Mouse (Mus musculus): ENCODE data around the gene Brinp3. TPM values are rescaled to one million over a fixed set of nuclear protein-coding genes. Genes with fewer than 3 reads are reported as not detected.
A peak's percentile ranks its signal among the peaks of the same experiment; 100 is the strongest.

Brinp3 gene
- polyA plus RNA-seq, 1 experiment: 1.1 TPM

DNA sequence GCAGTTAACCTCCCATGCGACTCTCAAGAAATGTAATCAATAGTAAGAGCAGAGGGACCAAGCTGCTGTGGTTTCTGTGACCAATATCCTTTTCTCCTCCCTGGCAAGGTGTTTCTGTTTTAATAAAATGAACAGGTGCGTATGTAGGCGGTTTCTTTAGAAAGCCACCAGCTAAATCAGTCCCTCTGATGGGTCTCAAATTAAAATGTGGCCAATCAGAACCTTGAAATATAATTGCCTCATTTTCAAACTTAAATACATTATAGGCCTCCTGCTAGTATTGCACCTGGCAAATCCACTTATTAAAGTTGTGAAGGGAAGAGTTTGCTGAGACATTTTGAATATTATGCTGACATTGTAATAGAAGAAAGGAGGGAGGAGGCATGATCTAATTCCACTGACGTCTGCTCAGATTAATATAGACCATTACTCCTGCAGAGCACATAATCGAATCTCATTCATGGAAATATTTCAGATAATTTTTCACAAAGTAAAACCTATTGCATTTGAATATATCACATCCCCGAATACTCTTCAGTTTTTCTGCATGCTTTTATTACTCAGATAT, 305.5 kb downstream of the Brinp3 start:
- no peak overlapping the region for H3K4me3 ChIP-seq (ENCODE audit: insufficient read depth, poor library complexity, severe bottlenecking)
- TF ChIP-seq MAX (IDR thresholded peaks at IDR 0.05) (no peak), CEBPB (IDR thresholded peaks at IDR 0.05; ENCODE audit: low read depth) (no peak), MYOG (IDR thresholded peaks at IDR 0.05; ENCODE audit: control insufficient read depth, extremely low read depth, insufficient read length) (no peak), MYOD1 (IDR thresholded peaks at IDR 0.05; ENCODE audit: control insufficient read depth, insufficient read length, low read depth) (no peak), FOSL1 (IDR thresholded peaks at IDR 0.05; ENCODE audit: insufficient read depth, low read length, poor library complexity, severe bottlenecking) (no peak), USF1 (IDR thresholded peaks at IDR 0.05; ENCODE audit: low read depth) (no peak)
- H3K79me3 ChIP-seq (ENCODE audit: low read depth): no peaks in the 10 kb centered on the region
- H3K36me3 ChIP-seq (ENCODE audit: control insufficient read depth, insufficient read depth): no peaks in the 10 kb centered on the region
- no peaks in the 10 kb centered on the region for H3K27me3 ChIP-seq (ENCODE audit: control insufficient read depth, insufficient read depth, insufficient read length)
- no peaks in the 10 kb centered on the region for H3K79me2 ChIP-seq (ENCODE audit: control insufficient read depth, insufficient read depth)
- H3ac ChIP-seq (ENCODE audit: control insufficient read depth, insufficient read length, low read depth): no peak overlapping the region

DNA sequence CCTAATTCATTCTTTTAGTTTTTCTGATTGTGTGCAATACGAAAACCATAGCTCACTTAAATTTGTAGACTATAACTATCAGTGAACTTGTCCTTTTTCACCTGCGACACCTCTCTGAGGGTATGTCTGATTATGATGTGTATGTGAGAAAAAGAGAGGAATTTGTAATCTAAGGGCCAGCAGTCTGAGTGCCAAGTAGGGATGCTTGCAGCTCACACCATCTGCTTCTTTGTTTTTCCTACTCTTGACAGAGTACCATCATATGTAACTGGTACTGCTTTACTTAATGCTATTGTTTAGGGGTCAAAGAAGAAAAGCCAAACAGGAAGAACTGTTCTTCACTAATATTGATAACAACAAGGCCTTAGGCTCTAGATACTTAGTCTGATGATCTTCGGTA, 307.3 kb downstream of the Brinp3 start:
- TF ChIP-seq CTCF (IDR thresholded peaks at IDR 0.05; ENCODE audit: control insufficient read depth, insufficient read depth, insufficient read length) (no peak), USF1 (IDR thresholded peaks at IDR 0.05; ENCODE audit: low read depth) (no peak), MYOD1 (IDR thresholded peaks at IDR 0.05; ENCODE audit: control insufficient read depth, insufficient read length, low read depth) (no peak), MYOG (IDR thresholded peaks at IDR 0.05; ENCODE audit: control insufficient read depth, extremely low read depth, insufficient read length) (no peak), FOSL1 (IDR thresholded peaks at IDR 0.05; ENCODE audit: insufficient read depth, low read length, poor library complexity, severe bottlenecking) (no peak), CEBPB (IDR thresholded peaks at IDR 0.05; ENCODE audit: low read depth) (no peak), MAX (IDR thresholded peaks at IDR 0.05) (no peak)
- Histone ChIP-seq H3K79me2 (ENCODE audit: control insufficient read depth, insufficient read depth) (no peaks in the 10 kb centered on the region), H3K4me3 (ENCODE audit: insufficient read depth, poor library complexity, severe bottlenecking) (no peak overlapping the region), H3K79me3 (ENCODE audit: low read depth) (no peaks in the 10 kb centered on the region), H3ac (ENCODE audit: control insufficient read depth, insufficient read length, low read depth) (no peak overlapping the region), H3K27me3 (ENCODE audit: control insufficient read depth, insufficient read depth, insufficient read length) (no peaks in the 10 kb centered on the region), H3K36me3 (ENCODE audit: control insufficient read depth, insufficient read depth) (no peaks in the 10 kb centered on the region)

DNA sequence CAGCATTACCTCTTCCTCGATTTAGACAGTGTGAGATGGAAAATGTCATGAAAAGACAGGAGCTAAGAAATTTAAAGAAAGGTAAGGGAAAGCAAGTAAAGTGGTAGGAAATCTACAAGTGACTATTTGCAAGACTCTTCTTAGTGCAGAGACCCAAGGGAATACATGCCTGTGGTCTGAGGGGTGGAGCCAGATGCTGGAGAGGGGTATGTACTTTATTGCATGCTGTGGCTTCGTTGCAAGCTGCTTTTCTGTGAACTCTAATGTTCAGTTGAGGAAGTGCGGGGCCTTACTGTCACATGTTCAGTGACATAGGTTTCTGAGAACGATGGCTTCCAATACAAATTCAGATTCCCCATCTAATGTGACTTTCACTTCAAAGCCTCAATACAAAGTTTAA, 313.2 kb downstream of the Brinp3 start:
- no peak overlapping the region for H3ac ChIP-seq (ENCODE audit: control insufficient read depth, insufficient read length, low read depth)

DNA sequence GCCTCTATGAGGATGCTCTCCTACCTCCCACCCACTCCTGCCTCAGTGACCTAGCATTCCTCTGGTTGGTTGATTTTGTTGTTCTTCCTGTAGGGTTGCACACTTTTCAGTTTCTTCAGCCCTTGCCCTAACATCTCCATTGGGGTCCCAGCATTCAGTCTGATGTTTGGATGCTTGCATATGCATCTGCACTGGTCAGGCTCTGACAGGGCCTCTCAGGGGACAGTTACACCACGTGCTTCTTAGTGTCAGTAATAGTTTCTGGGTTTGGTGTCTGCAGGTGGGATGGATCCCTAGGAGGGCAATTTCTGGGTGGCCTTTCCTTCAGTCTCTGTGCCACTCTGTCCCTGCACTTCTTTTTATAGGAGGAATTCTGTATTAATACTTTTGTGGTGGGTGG, 339.3 kb downstream of the Brinp3 start:
- no peak for TF ChIP-seq MYOG (IDR thresholded peaks at IDR 0.05; ENCODE audit: control insufficient read depth, extremely low read depth, insufficient read length)
- H3K36me3 ChIP-seq (ENCODE audit: control insufficient read depth, insufficient read depth): no peaks in the 10 kb centered on the region
- H3K4me3 ChIP-seq (ENCODE audit: insufficient read depth, poor library complexity, severe bottlenecking): no peak overlapping the region
- no peaks in the 10 kb centered on the region for H3K79me3 ChIP-seq (ENCODE audit: low read depth)
- no peaks in the 10 kb centered on the region for H3K27me3 ChIP-seq (ENCODE audit: control insufficient read depth, insufficient read depth, insufficient read length)
- no peaks in the 10 kb centered on the region for H3K79me2 ChIP-seq (ENCODE audit: control insufficient read depth, insufficient read depth)
- no peak overlapping the region for H3ac ChIP-seq (ENCODE audit: control insufficient read depth, insufficient read length, low read depth)

More for the DNA sequence above, 313.2 kb downstream of the Brinp3 start:
- Histone ChIP-seq H3K27me3 (ENCODE audit: control insufficient read depth, insufficient read depth, insufficient read length) (no peaks in the 10 kb centered on the region), H3K36me3 (ENCODE audit: control insufficient read depth, insufficient read depth) (no peaks in the 10 kb centered on the region), H3K79me3 (ENCODE audit: low read depth) (no peaks in the 10 kb centered on the region), H3K4me3 (ENCODE audit: insufficient read depth, poor library complexity, severe bottlenecking) (no peak overlapping the region), H3K79me2 (ENCODE audit: control insufficient read depth, insufficient read depth) (no peaks in the 10 kb centered on the region)
- TF ChIP-seq FOSL1 (IDR thresholded peaks at IDR 0.05; ENCODE audit: insufficient read depth, low read length, poor library complexity, severe bottlenecking) (no peak), USF1 (IDR thresholded peaks at IDR 0.05; ENCODE audit: low read depth) (peak; percentile 24), MAX (IDR thresholded peaks at IDR 0.05) (no peak), MYOG (IDR thresholded peaks at IDR 0.05; ENCODE audit: control insufficient read depth, extremely low read depth, insufficient read length) (no peak)

DNA sequence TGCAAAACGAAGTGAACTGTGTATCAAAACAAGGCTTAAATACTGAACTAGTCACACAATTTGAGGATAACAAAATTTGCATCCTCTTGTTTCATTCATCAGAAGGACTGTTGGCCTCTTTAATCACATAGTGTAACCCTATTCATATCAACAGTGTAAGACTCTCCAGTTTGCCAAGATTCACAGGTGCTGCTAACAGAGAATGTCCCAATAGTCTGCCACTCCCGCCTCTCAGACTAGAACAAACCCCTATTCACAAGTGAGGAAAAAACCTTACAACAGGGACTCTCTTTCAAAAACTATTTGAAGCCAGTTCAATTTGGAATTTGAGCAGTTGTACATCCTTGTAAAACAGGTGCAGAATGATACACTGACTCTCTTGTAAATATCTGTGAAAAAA, 349.5 kb downstream of the Brinp3 start:
- TF ChIP-seq FOSL1 (IDR thresholded peaks at IDR 0.05; ENCODE audit: insufficient read depth, low read length, poor library complexity, severe bottlenecking) (no peak), MYOD1 (IDR thresholded peaks at IDR 0.05; ENCODE audit: control insufficient read depth, insufficient read length, low read depth) (no peak), MYOG (IDR thresholded peaks at IDR 0.05; ENCODE audit: control insufficient read depth, extremely low read depth, insufficient read length) (no peak), CTCF (IDR thresholded peaks at IDR 0.05; ENCODE audit: control insufficient read depth, insufficient read depth, insufficient read length) (no peak), MAX (IDR thresholded peaks at IDR 0.05) (no peak), CEBPB (IDR thresholded peaks at IDR 0.05; ENCODE audit: low read depth) (no peak), USF1 (IDR thresholded peaks at IDR 0.05; ENCODE audit: low read depth) (no peak)
- Histone ChIP-seq H3K27me3 (ENCODE audit: control insufficient read depth, insufficient read depth, insufficient read length) (no peaks in the 10 kb centered on the region), H3K4me3 (ENCODE audit: insufficient read depth, poor library complexity, severe bottlenecking) (no peak overlapping the region), H3K36me3 (ENCODE audit: control insufficient read depth, insufficient read depth) (no peaks in the 10 kb centered on the region), H3K79me3 (ENCODE audit: low read depth) (no peaks in the 10 kb centered on the region), H3ac (ENCODE audit: control insufficient read depth, insufficient read length, low read depth) (no peak overlapping the region), H3K79me2 (ENCODE audit: control insufficient read depth, insufficient read depth) (no peaks in the 10 kb centered on the region)

DNA sequence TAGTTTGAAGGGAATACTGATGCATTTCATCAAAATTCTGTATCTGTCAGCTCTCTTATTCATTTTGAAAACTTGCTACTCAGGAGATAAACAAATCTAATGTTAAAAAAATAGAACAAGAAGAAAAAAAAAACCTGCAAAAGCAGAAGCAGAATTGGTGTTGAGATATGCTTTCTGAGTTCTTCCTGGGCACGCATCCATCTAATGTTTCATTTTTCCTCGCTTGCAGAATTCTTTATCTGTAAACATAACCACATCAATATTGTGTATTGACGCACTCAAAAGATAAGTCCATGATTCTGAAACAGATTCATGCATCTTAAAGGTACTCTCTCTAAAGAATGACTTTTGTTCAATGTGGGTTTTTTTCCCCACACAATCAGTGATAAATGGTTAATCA, 354.3 kb downstream of the Brinp3 start:
- TF ChIP-seq MAX (IDR thresholded peaks at IDR 0.05) (no peak), FOSL1 (IDR thresholded peaks at IDR 0.05; ENCODE audit: insufficient read depth, low read length, poor library complexity, severe bottlenecking) (no peak), MYOD1 (IDR thresholded peaks at IDR 0.05; ENCODE audit: control insufficient read depth, insufficient read length, low read depth) (no peak), CTCF (IDR thresholded peaks at IDR 0.05; ENCODE audit: control insufficient read depth, insufficient read depth, insufficient read length) (no peak), MYOG (IDR thresholded peaks at IDR 0.05; ENCODE audit: control insufficient read depth, extremely low read depth, insufficient read length) (no peak), CEBPB (IDR thresholded peaks at IDR 0.05; ENCODE audit: low read depth) (no peak), USF1 (IDR thresholded peaks at IDR 0.05; ENCODE audit: low read depth) (no peak)
- Histone ChIP-seq H3ac (ENCODE audit: control insufficient read depth, insufficient read length, low read depth) (no peak overlapping the region), H3K4me3 (ENCODE audit: insufficient read depth, poor library complexity, severe bottlenecking) (no peak overlapping the region), H3K79me2 (ENCODE audit: control insufficient read depth, insufficient read depth) (no peaks in the 10 kb centered on the region), H3K36me3 (ENCODE audit: control insufficient read depth, insufficient read depth) (no peaks in the 10 kb centered on the region), H3K79me3 (ENCODE audit: low read depth) (no peaks in the 10 kb centered on the region), H3K27me3 (ENCODE audit: control insufficient read depth, insufficient read depth, insufficient read length) (no peaks in the 10 kb centered on the region)

Measured in C2C12 (cell line).